Mouse (Mus musculus) 416B (cell line): ENCODE data around the gene Pop7.
A peak's percentile ranks its signal among the peaks of the same experiment; 100 is the strongest.

Experiments used
- DNase-seq: peaks from one replicate; pipeline ENCODE4 v3.0.0; 2011; ENCODE audit warnings: low read depth

Gene Pop7

GRCm38 (mm10) chr5:137500186-137500585 lies 2.1 kb downstream of the Pop7 start:
- DNase-seq: no peak

DNA sequence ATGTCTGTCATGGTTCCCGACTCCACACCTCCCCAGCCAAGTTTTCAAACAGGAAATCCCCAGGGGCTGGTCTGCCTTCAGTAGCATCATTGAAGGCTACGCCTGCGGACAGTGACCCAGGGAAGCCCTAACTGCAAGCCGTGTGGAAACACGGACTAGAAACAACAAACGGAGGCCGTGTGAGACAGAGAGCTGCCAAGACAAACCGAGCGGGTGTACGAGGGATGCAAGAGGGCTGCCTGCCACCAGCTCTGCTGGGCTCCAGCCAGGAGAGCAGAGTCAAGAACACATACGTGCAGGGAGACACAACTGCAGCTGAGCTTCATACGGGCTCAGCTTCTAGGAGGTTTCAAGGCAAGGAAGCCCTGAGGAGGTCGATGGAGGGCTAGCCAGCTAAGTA lies 8.5 kb downstream of the Pop7 start:
- no peak for DNase-seq

GRCm38 (mm10) chr5:137491559-137491958 lies 10.8 kb downstream of the Pop7 start:
- DNase-seq: no peak

DNA sequence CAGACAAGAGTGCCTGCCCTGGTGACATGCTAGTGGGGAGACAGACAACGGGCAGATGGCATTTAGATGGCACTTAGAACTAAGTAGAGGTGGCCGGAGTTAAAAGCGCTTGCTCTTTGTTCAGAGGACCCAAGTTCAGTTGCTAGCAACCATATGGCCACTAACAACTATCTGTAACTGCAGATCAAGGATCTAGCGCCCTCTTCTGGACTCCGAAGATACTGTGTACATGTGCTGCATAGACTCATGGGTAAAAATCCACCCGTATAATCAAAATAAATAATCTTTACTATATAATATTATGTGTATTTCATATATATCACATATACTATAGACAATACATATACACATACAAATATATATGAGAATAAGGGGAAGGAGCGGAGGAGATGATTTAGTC lies 14.7 kb downstream of the Pop7 start:
- peak; percentile 59 for DNase-seq

DNA sequence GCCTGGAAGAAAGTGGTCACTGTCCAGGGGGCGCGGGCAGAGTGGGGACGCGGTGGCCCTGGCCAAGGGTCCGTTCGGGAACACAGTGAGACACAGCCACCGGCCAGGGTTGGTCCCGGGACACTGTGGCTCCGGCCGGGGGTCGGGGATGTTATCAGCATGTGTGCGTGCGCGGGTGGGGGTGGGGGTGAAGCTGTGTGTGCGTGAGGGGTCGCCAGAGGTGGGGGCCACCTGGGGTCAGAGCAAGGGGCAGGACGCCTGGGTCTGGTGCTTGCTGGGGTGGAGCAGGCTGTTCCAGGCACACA lies 16.5 kb downstream of the Pop7 start:
- DNase-seq: no peak

GRCm38 (mm10) chr5:137485071-137485850 lies 17.1 kb downstream of the Pop7 start:
- DNase-seq: no peak

- peak; percentile 22 for DNase-seq
These were observed 20.4 kb downstream of the Pop7 start for GRCm38 (mm10) chr5:137481897-137482296.

- DNase-seq: peak; percentile 82
These were observed 21.2 kb downstream of the Pop7 start for GRCm38 (mm10) chr5:137481138-137481537.

DNA sequence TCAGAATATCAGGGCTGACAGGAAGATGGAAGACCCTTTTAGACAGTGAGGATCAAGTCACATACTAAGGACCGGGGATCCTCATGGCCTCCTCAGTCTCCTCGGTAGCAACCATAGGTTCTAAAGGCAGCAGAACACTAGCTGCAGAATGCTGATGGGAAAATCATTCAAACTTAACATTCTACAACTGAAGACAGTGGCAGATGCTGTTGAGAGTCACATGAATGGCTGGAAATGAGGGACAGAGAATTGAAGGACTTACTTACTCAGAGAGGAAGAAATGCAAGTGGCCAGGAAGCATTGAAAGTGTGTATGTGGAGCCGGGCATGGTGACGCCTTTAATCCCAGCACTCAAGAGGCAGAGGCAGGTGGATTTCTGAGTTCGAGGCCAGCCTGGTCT lies 25.4 kb downstream of the Pop7 start, which contains the start of gene Zan:
Zan (minus strand) TSS at position 101 of the 400 bp plus-strand sequence.
- DNase-seq: no peak

GRCm38 (mm10) chr5:137474351-137474750 lies 28.0 kb downstream of the Pop7 start:
- DNase-seq: no peak

- peak; percentile 86 for DNase-seq
These were observed 29.9 kb downstream of the Pop7 start for GRCm38 (mm10) chr5:137472252-137472904.

DNA sequence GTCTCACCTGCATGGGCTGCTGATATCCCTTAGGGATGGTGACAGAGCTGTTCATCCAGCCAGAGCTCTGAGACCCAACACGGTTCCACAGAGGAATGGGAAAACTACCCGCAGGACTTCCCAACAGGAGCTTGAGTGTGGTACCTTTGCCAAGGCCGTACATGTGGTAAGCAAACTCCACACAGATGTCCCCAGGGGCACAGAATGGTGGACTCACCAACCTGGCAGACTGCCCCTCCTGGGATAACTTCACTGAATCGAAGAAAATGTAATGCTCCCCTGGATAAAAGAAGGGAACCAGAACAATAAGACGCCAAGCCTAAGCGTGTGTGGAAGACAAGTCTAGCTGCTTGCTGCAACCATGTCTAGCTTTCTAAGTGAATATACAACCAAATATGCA lies 35.4 kb downstream of the Pop7 start:
- no peak for DNase-seq

DNA sequence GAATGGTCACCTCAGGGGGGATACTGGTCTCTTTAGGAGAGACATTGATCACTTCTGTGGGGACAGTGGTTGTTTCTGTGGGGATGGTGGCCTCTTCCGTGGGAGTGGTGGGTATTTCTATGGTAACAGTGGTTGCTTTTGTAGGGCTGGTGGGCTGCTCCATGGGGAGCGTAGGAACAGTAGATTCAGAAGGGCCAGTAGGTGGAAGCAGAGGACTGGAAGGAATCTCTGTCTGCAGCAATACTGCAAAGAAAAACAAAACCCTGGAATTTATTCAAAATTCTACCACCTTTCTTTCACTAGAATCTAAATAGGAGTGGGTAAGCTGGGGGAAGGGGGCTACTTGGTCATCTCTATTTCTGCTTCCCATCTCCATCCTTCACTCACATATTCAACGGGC lies 37.3 kb downstream of the Pop7 start:
- peak; percentile 37 for DNase-seq

GRCm38 (mm10) chr5:137455866-137456591 lies 46.3 kb downstream of the Pop7 start:
- peak; percentile 59 for DNase-seq

DNA sequence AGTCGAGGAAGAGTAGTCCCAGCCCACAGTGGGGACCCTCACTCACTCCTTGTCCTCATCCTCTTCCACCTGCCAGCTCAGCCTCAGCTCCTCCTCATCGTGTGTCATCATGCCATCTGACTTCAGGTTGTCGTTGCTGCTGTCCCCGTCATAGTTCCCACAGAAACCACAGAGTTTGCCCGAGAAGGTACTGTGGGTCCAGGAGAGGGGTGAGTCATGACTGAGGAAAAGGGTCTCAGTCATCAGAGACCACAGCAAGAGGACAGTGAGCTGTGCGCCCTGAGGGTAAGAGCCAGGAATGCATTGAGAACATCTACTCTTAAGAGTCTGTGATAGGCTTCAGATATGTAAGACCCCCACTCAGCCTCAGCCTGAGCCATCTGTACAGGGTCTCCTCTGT lies 47.1 kb downstream of the Pop7 start:
- peak; percentile 70 for DNase-seq
